Mouse (Mus musculus): ENCODE measurements around the gene Gramd1b. TPM values are rescaled to one million over a fixed set of nuclear protein-coding genes. Genes with fewer than 3 reads are reported as not detected.

Gramd1b gene
- polyA plus RNA-seq, 1 experiment = 0.02 TPM

- Histone ChIP-seq H3K4me1 (ENCODE audit: control insufficient read depth) (peaks cover 6% of the 10 kb centered on the region), H3K9me3 (ENCODE audit: control insufficient read depth, low read length) (no peaks in the 10 kb centered on the region), H3K4me3 (replicated peaks) (no peak overlapping the region), H3K36me3 (ENCODE audit: control insufficient read depth) (no peaks in the 10 kb centered on the region), H3K27me3 (ENCODE audit: control insufficient read depth) (no peaks in the 10 kb centered on the region)
- TF ChIP-seq GATA1 (IDR thresholded peaks at IDR 0.05; ENCODE audit: low read length) (no peak), TAL1 (IDR thresholded peaks at IDR 0.05; ENCODE audit: low read length) (no peak)
Observed at GRCm38 (mm10) chr9:40412931-40413330, 118.3 kb downstream of the Gramd1b start.

DNA sequence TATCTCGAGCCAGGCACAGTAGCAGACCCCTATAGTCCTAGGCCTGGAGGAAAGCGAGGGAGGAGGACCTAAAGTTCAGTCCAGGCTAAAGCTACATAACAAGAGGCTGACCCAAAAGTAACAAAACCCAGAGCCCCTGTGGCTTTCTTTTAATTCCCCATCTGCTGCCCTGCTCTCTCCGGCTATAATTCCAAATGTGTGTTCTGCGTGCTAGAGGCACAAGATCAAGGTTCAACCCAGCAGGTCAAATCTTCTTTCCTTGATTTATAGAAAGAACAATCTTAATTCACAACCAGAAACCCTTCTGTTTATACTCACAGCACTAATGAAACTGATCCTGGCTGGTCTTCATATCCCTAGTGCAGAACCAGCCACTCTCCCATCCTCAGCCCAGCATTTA, 118.9 kb downstream of the Gramd1b start:
- Histone ChIP-seq H3K4me1 (ENCODE audit: control insufficient read depth) (peaks cover 6% of the 10 kb centered on the region), H3K9me3 (ENCODE audit: control insufficient read depth, low read length) (no peaks in the 10 kb centered on the region), H3K27me3 (ENCODE audit: control insufficient read depth) (no peaks in the 10 kb centered on the region), H3K4me3 (replicated peaks) (no peak overlapping the region), H3K36me3 (ENCODE audit: control insufficient read depth) (no peaks in the 10 kb centered on the region)
- no peak for TF ChIP-seq GATA1 (IDR thresholded peaks at IDR 0.05; ENCODE audit: low read length)
- TF ChIP-seq TAL1 (IDR thresholded peaks at IDR 0.05; ENCODE audit: low read length) = no peak

- no peaks in the 10 kb centered on the region for H3K27me3 ChIP-seq (ENCODE audit: control insufficient read depth)
- TF ChIP-seq GATA1 (IDR thresholded peaks at IDR 0.05; ENCODE audit: low read length) = no peak
- TF ChIP-seq TAL1 (IDR thresholded peaks at IDR 0.05; ENCODE audit: low read length) = no peak
- peaks cover 6% of the 10 kb centered on the region for H3K4me1 ChIP-seq (ENCODE audit: control insufficient read depth)
- H3K36me3 ChIP-seq (ENCODE audit: control insufficient read depth) = no peaks in the 10 kb centered on the region
- no peak overlapping the region for H3K4me3 ChIP-seq (replicated peaks)
- H3K9me3 ChIP-seq (ENCODE audit: control insufficient read depth, low read length) = no peaks in the 10 kb centered on the region
Observed at GRCm38 (mm10) chr9:40410895-40411294, 120.3 kb downstream of the Gramd1b start.

GRCm38 (mm10) chr9:40409071-40409470, 122.1 kb downstream of the Gramd1b start:
- Histone ChIP-seq H3K4me1 (ENCODE audit: control insufficient read depth) (no peaks in the 10 kb centered on the region), H3K36me3 (ENCODE audit: control insufficient read depth) (no peaks in the 10 kb centered on the region), H3K4me3 (replicated peaks) (no peak overlapping the region), H3K27me3 (ENCODE audit: control insufficient read depth) (no peaks in the 10 kb centered on the region), H3K9me3 (ENCODE audit: control insufficient read depth, low read length) (no peaks in the 10 kb centered on the region)
- TF ChIP-seq TAL1 (IDR thresholded peaks at IDR 0.05; ENCODE audit: low read length) = no peak
- no peak for TF ChIP-seq GATA1 (IDR thresholded peaks at IDR 0.05; ENCODE audit: low read length)

GRCm38 (mm10) chr9:40408415-40408814, 122.8 kb downstream of the Gramd1b start:
- Histone ChIP-seq H3K9me3 (ENCODE audit: control insufficient read depth, low read length) (no peaks in the 10 kb centered on the region), H3K4me3 (replicated peaks) (no peak overlapping the region), H3K27me3 (ENCODE audit: control insufficient read depth) (no peaks in the 10 kb centered on the region), H3K4me1 (ENCODE audit: control insufficient read depth) (no peaks in the 10 kb centered on the region), H3K36me3 (ENCODE audit: control insufficient read depth) (no peaks in the 10 kb centered on the region)
- TF ChIP-seq GATA1 (IDR thresholded peaks at IDR 0.05; ENCODE audit: low read length) = no peak
- TF ChIP-seq TAL1 (IDR thresholded peaks at IDR 0.05; ENCODE audit: low read length) = no peak

GRCm38 (mm10) chr9:40407876-40408275, 123.3 kb downstream of the Gramd1b start:
- H3K4me1 ChIP-seq (ENCODE audit: control insufficient read depth) = no peaks in the 10 kb centered on the region
- no peaks in the 10 kb centered on the region for H3K36me3 ChIP-seq (ENCODE audit: control insufficient read depth)
- TF ChIP-seq GATA1 (IDR thresholded peaks at IDR 0.05; ENCODE audit: low read length) (no peak), TAL1 (IDR thresholded peaks at IDR 0.05; ENCODE audit: low read length) (no peak)
- no peaks in the 10 kb centered on the region for H3K27me3 ChIP-seq (ENCODE audit: control insufficient read depth)
- H3K9me3 ChIP-seq (ENCODE audit: control insufficient read depth, low read length) = no peaks in the 10 kb centered on the region
- no peak overlapping the region for H3K4me3 ChIP-seq (replicated peaks)

DNA sequence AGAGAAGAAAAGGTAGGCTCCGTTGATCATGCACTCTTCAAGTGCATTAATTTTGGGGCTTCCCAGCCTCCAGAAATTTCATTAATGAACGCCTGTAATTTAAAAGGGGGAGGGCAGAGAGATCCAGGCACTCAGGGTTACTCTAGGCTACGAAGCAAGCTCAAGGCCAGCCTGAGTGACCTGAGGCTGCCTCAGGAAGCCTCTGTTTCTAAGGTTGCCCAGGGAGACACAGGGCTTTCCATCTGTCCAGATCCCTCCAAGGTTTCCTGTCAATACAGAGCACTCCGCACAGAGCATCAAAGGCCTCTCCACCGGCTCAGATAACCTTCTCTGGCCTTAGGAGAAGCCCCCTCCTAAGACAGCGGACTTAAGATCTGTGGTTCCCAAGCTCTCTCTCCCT, 125.4 kb downstream of the Gramd1b start:
- Histone ChIP-seq H3K36me3 (ENCODE audit: control insufficient read depth) (no peaks in the 10 kb centered on the region), H3K4me1 (ENCODE audit: control insufficient read depth) (no peaks in the 10 kb centered on the region), H3K4me3 (replicated peaks) (no peak overlapping the region), H3K27me3 (ENCODE audit: control insufficient read depth) (no peaks in the 10 kb centered on the region), H3K9me3 (ENCODE audit: control insufficient read depth, low read length) (no peaks in the 10 kb centered on the region)
- no peak for TF ChIP-seq GATA1 (IDR thresholded peaks at IDR 0.05; ENCODE audit: low read length)
- no peak for TF ChIP-seq TAL1 (IDR thresholded peaks at IDR 0.05; ENCODE audit: low read length)

GRCm38 (mm10) chr9:40405263-40405662, 125.9 kb downstream of the Gramd1b start:
- H3K4me1 ChIP-seq (ENCODE audit: control insufficient read depth) = no peaks in the 10 kb centered on the region
- no peaks in the 10 kb centered on the region for H3K36me3 ChIP-seq (ENCODE audit: control insufficient read depth)
- no peaks in the 10 kb centered on the region for H3K9me3 ChIP-seq (ENCODE audit: control insufficient read depth, low read length)
- H3K27me3 ChIP-seq (ENCODE audit: control insufficient read depth) = no peaks in the 10 kb centered on the region
- H3K4me3 ChIP-seq (replicated peaks) = no peak overlapping the region
- TF ChIP-seq GATA1 (IDR thresholded peaks at IDR 0.05; ENCODE audit: low read length) = no peak
- TF ChIP-seq TAL1 (IDR thresholded peaks at IDR 0.05; ENCODE audit: low read length) = no peak

GRCm38 (mm10) chr9:40404637-40405036, 126.5 kb downstream of the Gramd1b start:
- TF ChIP-seq GATA1 (IDR thresholded peaks at IDR 0.05; ENCODE audit: low read length) (no peak), TAL1 (IDR thresholded peaks at IDR 0.05; ENCODE audit: low read length) (no peak)
- Histone ChIP-seq H3K9me3 (ENCODE audit: control insufficient read depth, low read length) (no peaks in the 10 kb centered on the region), H3K4me3 (replicated peaks) (no peak overlapping the region), H3K27me3 (ENCODE audit: control insufficient read depth) (no peaks in the 10 kb centered on the region), H3K4me1 (ENCODE audit: control insufficient read depth) (no peaks in the 10 kb centered on the region), H3K36me3 (ENCODE audit: control insufficient read depth) (no peaks in the 10 kb centered on the region)

DNA sequence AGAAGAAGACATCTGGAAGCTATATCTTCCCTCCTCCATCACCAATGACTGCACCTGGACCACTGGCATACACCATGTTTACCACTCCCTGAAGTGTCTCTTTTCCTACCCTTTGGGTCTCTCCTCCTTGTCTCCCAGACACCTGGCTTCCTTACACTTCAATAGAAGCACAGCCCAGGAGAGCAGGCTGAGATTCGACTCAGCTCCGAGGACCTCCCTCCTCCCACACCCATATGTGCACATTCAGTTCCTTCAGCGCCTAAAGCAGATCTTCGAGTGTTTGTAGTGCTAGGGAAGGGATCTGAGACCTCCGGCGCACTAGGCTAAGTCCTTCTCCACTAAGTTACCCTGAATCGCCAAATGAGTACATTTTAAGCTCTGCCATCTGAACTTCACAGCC, 127.4 kb downstream of the Gramd1b start:
- Histone ChIP-seq H3K4me3 (replicated peaks) (no peak overlapping the region), H3K27me3 (ENCODE audit: control insufficient read depth) (no peaks in the 10 kb centered on the region)

More for the DNA sequence above, 127.4 kb downstream of the Gramd1b start:
- H3K4me1 ChIP-seq (ENCODE audit: control insufficient read depth) = no peaks in the 10 kb centered on the region
- no peaks in the 10 kb centered on the region for H3K36me3 ChIP-seq (ENCODE audit: control insufficient read depth)
- H3K9me3 ChIP-seq (ENCODE audit: control insufficient read depth, low read length) = no peaks in the 10 kb centered on the region
- TF ChIP-seq GATA1 (IDR thresholded peaks at IDR 0.05; ENCODE audit: low read length) = no peak
- no peak for TF ChIP-seq TAL1 (IDR thresholded peaks at IDR 0.05; ENCODE audit: low read length)

Data from erythroblast, embryonic 14.5 days (primary cell).